Mouse (Mus musculus): ENCODE data around the gene Srsf4. TPM values are rescaled to one million over a fixed set of nuclear protein-coding genes. Genes with fewer than 3 reads are reported as not detected.

The Srsf4 gene
- total RNA-seq, 2 experiments from 2014 or later, result 59.7 to 62.5 TPM

Other genes with a start within 250 kb of the Srsf4 start
- 10 to 100 TPM; 49.3 to 55.5 TPM for gene Ptpru, start 35.3 kb upstream of the Srsf4 start, total RNA-seq (2021)
- gene Mecr, start 30.1 kb upstream of the Srsf4 start, total RNA-seq (2021), result 100 to 1,000 TPM in 1 of 2 experiments, 10 to 100 TPM in 1; 94.4 to 162 TPM
- 10 to 100 TPM in 1 of 2 experiments, 1 to 10 TPM in 1; 6.2 to 11.5 TPM for gene Tmem200b, start 48.2 kb downstream of the Srsf4 start, total RNA-seq (2021)
- gene Gm10300, start 201.1 kb downstream of the Srsf4 start, total RNA-seq (2021), result under 1 TPM; 0.38 to 0.46 TPM
- gene Epb41, start 201.7 kb downstream of the Srsf4 start, total RNA-seq (2021), result 10 to 100 TPM; 50.9 to 58.5 TPM

Data from adrenal gland, adult 18-20 months (tissue).